Mouse (Mus musculus): ENCODE data around the gene Nudt8. TPM values are rescaled to one million over a fixed set of nuclear protein-coding genes. Genes with fewer than 3 reads are reported as not detected.

Nudt8 gene
- 10 to 100 TPM; 11.5 to 24.3 TPM for polyA plus RNA-seq (2017; shearing (Covaris generic))

DNA sequence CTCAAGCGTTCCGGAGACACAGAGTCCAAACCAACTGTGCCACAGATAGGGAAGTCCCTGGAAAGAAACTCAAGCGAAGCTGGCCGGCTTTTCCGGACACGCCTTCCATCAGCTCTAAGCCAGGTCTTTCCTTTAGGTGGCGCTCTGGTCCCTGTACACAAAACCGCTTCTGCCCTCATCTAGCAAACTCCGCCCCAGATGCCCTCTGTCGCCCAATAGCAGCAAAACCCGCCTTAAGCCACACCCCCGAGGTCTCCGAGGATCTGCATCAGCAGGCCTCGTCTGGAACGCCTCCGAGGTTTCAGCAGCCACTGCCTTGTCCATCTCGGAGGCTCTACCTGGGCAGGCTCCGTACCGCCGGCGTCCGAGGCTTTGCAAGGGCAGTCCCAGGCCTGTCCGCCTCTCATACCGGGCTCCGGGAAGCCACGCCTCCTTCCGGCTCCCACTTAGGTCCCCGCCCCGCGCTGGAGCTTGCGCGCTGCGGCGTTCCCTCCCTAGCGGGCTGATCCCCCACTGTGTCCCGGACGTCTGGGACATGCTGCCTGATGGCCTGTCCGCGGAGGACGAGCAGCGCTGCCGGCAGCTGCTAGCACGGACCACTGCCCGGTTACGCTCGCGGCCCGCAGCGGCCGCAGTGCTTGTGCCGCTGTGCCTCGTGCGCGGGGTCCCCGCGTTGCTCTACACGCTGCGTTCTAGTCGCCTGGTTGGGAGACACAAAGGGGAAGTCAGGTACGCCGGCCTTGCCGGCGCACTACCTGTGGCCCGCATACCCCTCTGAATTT is at the start of gene Nudt8, which contains the start of gene Gm49405:
Gene Nudt8 (plus strand): TSS at position 462 of the 782 bp plus-strand sequence.
Gene Gm49405 (plus strand): TSS at position 508 of the 782 bp plus-strand sequence.

GRCm38 (mm10) chr19:3958470-3958869 is 41.9 kb upstream of the Nudt8 start, which contains the start of gene Aldh3b3:
Aldh3b3 (plus strand) TSS chr19:3958645.

GRCm38 (mm10) chr19:3972229-3972628 is 28.2 kb upstream of the Nudt8 start, which contains the start of gene Aldh3b2:
Aldh3b2 (plus strand) TSS chr19:3972328.

DNA sequence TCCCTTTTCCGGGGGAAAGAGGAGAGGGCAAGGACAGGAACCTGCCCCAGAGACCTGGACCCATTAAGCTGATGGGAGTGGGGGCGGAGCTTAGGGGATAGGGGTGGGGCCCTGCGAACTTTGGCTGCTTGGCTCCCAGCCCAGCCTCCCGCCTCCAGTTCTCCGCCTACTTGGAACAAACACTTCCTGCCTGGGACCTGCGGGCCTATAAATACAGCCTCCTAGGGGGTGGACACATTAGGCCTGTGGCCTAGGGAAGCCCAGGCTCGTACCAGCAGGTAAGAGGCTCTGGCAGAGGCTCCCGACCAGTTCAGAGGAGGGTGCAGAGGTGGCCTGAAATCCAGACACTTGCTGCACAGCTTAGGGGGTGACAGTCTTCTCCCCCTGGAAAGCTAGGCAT is 14.0 kb upstream of the Nudt8 start, which contains the start of gene Acy3:
Gene Acy3 (plus strand): TSS at position 237 of the 400 bp plus-strand sequence.

GRCm38 (mm10) chr19:3992416-3992815 is 8.0 kb upstream of the Nudt8 start, which contains the start of gene Tbx10:
Tbx10 (plus strand) TSS chr19:3992752.

DNA sequence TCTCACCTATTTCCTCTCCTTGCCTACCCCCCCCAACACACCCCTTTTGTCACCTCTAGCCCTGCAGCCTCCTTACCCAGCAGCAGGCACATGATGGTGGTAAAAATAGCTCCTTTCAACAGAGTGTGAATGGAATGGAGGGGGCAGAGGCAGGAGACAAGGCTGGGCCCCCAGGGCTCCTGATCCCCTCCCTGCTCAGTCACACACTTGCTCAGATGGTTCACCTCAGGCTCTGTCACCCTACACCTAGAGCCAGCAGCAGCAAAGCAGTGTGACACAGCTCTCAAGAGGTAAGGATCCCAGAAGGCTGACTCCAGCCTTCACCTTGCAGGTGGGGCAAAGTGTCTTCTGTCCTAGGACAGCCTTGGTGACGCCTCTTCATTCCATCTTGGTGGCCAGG is 2.7 kb downstream of the Nudt8 start, which contains the start of gene Doc2g:
Gene Doc2g (plus strand): TSS at position 202 of the 400 bp plus-strand sequence.

GRCm38 (mm10) chr19:4012432-4013022 is 12.1 kb downstream of the Nudt8 start, which contains the start of gene Ndufv1:
Ndufv1 (minus strand) TSS chr19:4012806.

DNA sequence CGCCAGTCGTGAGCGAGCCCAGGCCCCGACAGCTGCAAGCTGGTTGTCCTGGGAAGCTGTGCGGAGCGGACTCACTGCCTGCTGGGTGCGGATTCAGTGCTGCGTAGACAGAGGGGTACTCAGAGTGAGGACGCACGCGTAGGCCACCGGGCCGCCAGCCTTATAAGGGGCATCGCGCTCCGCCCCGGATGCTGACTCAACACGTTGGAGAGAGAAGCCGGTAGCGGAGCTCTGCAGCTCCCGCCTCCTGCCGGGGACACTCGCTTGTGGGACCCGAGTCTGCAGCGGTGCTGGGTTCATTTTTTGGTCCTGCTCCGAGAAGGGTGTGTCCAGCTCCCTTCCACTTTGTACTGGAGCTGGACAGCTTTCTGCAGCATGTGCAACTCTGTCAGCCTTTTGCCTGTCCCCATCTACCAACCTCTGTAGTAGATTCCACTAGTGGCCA is 37.4 kb downstream of the Nudt8 start, which contains the start of gene Gstp1:
Gene Gstp1 (minus strand): TSS at position 198 of the 445 bp plus-strand sequence.

DNA sequence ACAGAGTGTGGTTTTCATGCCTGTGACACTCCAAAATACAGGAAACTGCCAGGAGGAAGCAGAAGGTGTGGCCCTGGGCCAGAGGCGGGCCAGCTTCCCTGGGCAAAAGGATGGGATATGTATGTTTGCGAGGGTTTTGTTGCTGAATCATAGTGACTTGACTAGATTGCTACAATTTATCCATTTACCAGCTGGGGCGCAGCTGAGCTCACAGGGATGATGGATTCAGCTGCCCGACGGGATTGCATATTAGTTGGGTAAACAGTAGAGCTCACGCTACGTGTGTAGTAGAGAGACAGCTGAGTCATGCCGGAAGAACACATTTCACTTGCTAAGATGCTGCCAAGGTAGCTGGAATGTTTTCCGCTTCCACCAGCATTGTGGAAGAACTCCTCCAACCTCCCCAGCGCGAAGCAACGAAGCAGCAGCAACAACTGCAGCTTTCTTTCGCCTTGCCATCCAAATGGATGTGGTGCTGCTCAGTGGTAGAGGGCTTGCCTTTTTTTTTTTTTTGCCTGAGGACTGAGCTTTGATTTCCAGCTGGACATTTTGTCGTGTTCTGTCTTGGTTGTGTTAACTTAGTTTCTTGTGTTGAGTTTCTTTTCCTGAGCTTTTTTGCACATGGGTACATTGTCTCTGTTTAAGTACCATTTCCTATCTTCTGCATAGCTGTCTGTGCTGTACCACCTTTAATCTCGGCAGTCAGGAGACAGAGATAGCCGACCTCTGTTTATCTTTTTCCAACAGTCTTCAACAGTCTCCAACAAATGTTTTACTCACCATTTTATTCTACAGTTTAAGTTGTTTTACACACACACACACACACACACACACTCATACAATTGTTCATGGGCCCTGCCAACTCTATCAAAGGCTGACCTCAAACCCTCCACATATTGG is 45.8 kb downstream of the Nudt8 start, which contains the start of gene Gstp2:
Gene Gstp2 (minus strand): TSS at position 58 of the 900 bp plus-strand sequence.

Other genes starting within 250 kb of the Nudt8 start
- 10 to 100 TPM; 62.5 to 74.5 TPM for gene Kmt5b, start 233.2 kb upstream of the Nudt8 start, polyA plus RNA-seq (2017; shearing (Covaris generic))
- gene Chka, start 148.8 kb upstream of the Nudt8 start, polyA plus RNA-seq (2017; shearing (Covaris generic)) = 10 to 100 TPM in 1 of 2 experiments, 1 to 10 TPM in 1; 7.6 to 13.0 TPM
- gene Tcirg1, start 93.4 kb upstream of the Nudt8 start, polyA plus RNA-seq (2017; shearing (Covaris generic)) = 10 to 100 TPM; 58.6 to 70.8 TPM
- gene Ndufs8, start 87.8 kb upstream of the Nudt8 start, polyA plus RNA-seq (2017; shearing (Covaris generic)) = 100 to 1,000 TPM; 218 to 241 TPM
- 1 to 10 TPM in 1 of 2 experiments, under 1 TPM in 1; 0.63 to 1.3 TPM for gene Aldh3b1, start 70.8 kb upstream of the Nudt8 start, polyA plus RNA-seq (2017; shearing (Covaris generic))
- gene Unc93b1, start 65.4 kb upstream of the Nudt8 start, polyA plus RNA-seq (2017; shearing (Covaris generic)) = 10 to 100 TPM; 24.4 to 40.8 TPM
- gene Aldh3b3, start 41.9 kb upstream of the Nudt8 start, polyA plus RNA-seq (2017; shearing (Covaris generic)) = under 1 TPM in 1 of 2 experiments, not detected in 1; 0.20 TPM
- not detected for gene Aldh3b2, start 28.3 kb upstream of the Nudt8 start, polyA plus RNA-seq (2017; shearing (Covaris generic))
- gene Acy3, start 14.0 kb upstream of the Nudt8 start, polyA plus RNA-seq (2017; shearing (Covaris generic)) = under 1 TPM in 1 of 2 experiments, not detected in 1; 0.66 TPM
- gene Tbx10, start 7.8 kb upstream of the Nudt8 start, polyA plus RNA-seq (2017; shearing (Covaris generic)) = under 1 TPM in 1 of 2 experiments, not detected in 1; 0.12 TPM
- gene Gm49405, start within 50 bp of the Nudt8 start, polyA plus RNA-seq (2017; shearing (Covaris generic)) = 1 to 10 TPM in 1 of 2 experiments, under 1 TPM in 1; 0.42 to 2.4 TPM
- 1 to 10 TPM in 1 of 2 experiments, under 1 TPM in 1; 0.52 to 4.1 TPM for gene Doc2g, start 2.7 kb downstream of the Nudt8 start, polyA plus RNA-seq (2017; shearing (Covaris generic))
- gene Ndufv1, start 12.2 kb downstream of the Nudt8 start, polyA plus RNA-seq (2017; shearing (Covaris generic)) = 100 to 1,000 TPM; 134 to 170 TPM
- 100 to 1,000 TPM; 602 to 648 TPM for gene Gstp1, start 37.4 kb downstream of the Nudt8 start, polyA plus RNA-seq (2017; shearing (Covaris generic))
- gene Gstp2, start 45.4 kb downstream of the Nudt8 start, polyA plus RNA-seq (2017; shearing (Covaris generic)) = 10 to 100 TPM in 1 of 2 experiments, 1 to 10 TPM in 1; 2.0 to 12.8 TPM
- gene Gstp3, start 59.0 kb downstream of the Nudt8 start, polyA plus RNA-seq (2017; shearing (Covaris generic)) = 100 to 1,000 TPM; 132 to 137 TPM
- not detected for gene Cabp2, start 81.0 kb downstream of the Nudt8 start, polyA plus RNA-seq (2017; shearing (Covaris generic))
- 100 to 1,000 TPM; 721 to 747 TPM for gene Cdk2ap2, start 96.6 kb downstream of the Nudt8 start, polyA plus RNA-seq (2017; shearing (Covaris generic))
- gene Pitpnm1, start 99.4 kb downstream of the Nudt8 start, polyA plus RNA-seq (2017; shearing (Covaris generic)) = 100 to 1,000 TPM; 256 to 279 TPM
- 100 to 1,000 TPM; 195 to 206 TPM for gene Aip, start 125.3 kb downstream of the Nudt8 start, polyA plus RNA-seq (2017; shearing (Covaris generic))
- not detected for gene Gpr152, start 139.2 kb downstream of the Nudt8 start, polyA plus RNA-seq (2017; shearing (Covaris generic))
- gene Cabp4, start 143.5 kb downstream of the Nudt8 start, polyA plus RNA-seq (2017; shearing (Covaris generic)) = under 1 TPM; 0.16 to 0.52 TPM
- gene Coro1b, start 148.0 kb downstream of the Nudt8 start, polyA plus RNA-seq (2017; shearing (Covaris generic)) = 100 to 1,000 TPM; 293 to 521 TPM
- 1,000 to 10,000 TPM; 1,707 to 1,870 TPM for gene Ptprcap, start 153.0 kb downstream of the Nudt8 start, polyA plus RNA-seq (2017; shearing (Covaris generic))
- gene Rps6kb2, start 162.8 kb downstream of the Nudt8 start, polyA plus RNA-seq (2017; shearing (Covaris generic)) = 10 to 100 TPM; 43.4 to 45.2 TPM
- gene Carns1, start 174.9 kb downstream of the Nudt8 start, polyA plus RNA-seq (2017; shearing (Covaris generic)) = 10 to 100 TPM; 11.8 to 20.0 TPM
- gene Tbc1d10c, start 190.7 kb downstream of the Nudt8 start, polyA plus RNA-seq (2017; shearing (Covaris generic)) = 100 to 1,000 TPM; 624 to 764 TPM
- gene Ppp1ca, start 191.5 kb downstream of the Nudt8 start, polyA plus RNA-seq (2017; shearing (Covaris generic)) = 1,000 to 10,000 TPM; 1,254 to 1,335 TPM
- 10 to 100 TPM; 43.8 to 69.5 TPM for gene Rad9a, start 201.1 kb downstream of the Nudt8 start, polyA plus RNA-seq (2017; shearing (Covaris generic))
- gene Clcf1, start 213.7 kb downstream of the Nudt8 start, polyA plus RNA-seq (2017; shearing (Covaris generic)) = 10 to 100 TPM; 20.4 to 31.3 TPM
- gene AC109138.7, start 213.8 kb downstream of the Nudt8 start, polyA plus RNA-seq (2017; shearing (Covaris generic)) = not detected
- gene Pold4, start 231.3 kb downstream of the Nudt8 start, polyA plus RNA-seq (2017; shearing (Covaris generic)) = 100 to 1,000 TPM; 124 to 142 TPM

Measured in activated CD4-positive, CD25-positive, alpha-beta regulatory T cell (primary cell).